Mouse (Mus musculus) kidney, adult 2 months (tissue): ENCODE measurements around the gene Fxyd6.

Experiments
- CTCF ChIP-seq: fragments of 200-500 bp; conservative IDR thresholded peaks from 2 replicates; pipeline ENCODE4 v1.5.1; 2011; ENCODE audit warnings: low read depth, mild to moderate bottlenecking, control low read depth, low read length, moderate library complexity, mixed read lengths; ENCODE audit not compliant: insufficient read depth, insufficient read length
- POLR2A ChIP-seq: fragments of 200-500 bp; IDR thresholded peaks from one replicate; pipeline ENCODE4 v1.6.1; 2011; ENCODE audit warnings: low read depth, low read length, control low read depth

DNA sequence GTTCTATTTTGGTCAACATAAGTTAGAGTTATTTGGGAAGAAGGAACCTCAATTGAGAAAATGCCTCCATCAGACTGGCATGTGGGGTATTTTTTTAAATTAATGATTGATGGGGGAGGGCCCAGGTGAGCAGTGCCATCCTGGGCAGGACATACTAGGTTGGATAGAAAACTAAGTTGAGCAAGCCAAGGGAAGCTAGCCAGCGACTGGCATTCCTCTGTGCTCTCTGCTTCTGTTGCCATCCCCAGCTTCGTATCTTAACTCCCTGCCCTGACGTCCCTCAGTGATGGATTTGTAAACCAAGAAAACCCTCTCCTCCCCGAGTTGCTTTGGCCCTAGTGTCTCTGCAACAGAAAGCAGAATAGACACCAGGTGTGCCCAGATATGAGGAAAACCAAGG is 69.0 kb downstream of the Fxyd6 start:
- no peak for TF ChIP-seq POLR2A
- TF ChIP-seq CTCF = no peak
